Mouse (Mus musculus) cerebellum, adult (tissue): Measurements from ENCODE around the gene Parn.
"Not testable (repeated sequence)": the region's sequence is repeated elsewhere in the genome, so short reads cannot be mapped to it uniquely, and the experiment has no call there.

ENCODE experiments used
- ATAC-seq: cut with Nextera tagmentation; 2 replicates; pipeline ENCODE4 v1.9.2; 2017; ENCODE audit warnings: mild to moderate bottlenecking, moderate library complexity, mixed read lengths; ENCODE audit not compliant: insufficient number of reproducible peaks, low FRiP score, low TSS enrichment

The Parn gene

DNA sequence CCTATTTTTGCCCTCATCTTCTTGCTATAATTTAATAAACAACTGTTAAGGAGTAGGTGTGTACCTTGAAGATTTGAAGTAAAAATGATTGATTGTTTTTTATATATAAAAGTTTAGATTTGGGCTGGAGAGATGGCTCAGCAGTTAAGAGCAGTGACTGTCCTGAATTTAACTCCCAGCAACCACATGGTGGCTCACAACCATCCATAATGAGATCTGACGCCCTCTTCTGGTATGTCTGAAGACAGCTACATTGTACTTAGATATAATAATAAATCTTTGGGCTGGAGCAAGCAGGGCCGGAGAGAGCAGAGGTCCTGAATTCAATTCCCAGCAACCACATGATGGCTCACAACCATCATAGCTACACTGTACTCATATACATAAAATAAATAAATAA, 29.8 kb downstream of the Parn start:
- ATAC-seq = not testable (repeated sequence)

- ATAC-seq = no peak
These were observed 39.6 kb downstream of the Parn start for GRCm38 (mm10) chr16:13628345-13628744.

DNA sequence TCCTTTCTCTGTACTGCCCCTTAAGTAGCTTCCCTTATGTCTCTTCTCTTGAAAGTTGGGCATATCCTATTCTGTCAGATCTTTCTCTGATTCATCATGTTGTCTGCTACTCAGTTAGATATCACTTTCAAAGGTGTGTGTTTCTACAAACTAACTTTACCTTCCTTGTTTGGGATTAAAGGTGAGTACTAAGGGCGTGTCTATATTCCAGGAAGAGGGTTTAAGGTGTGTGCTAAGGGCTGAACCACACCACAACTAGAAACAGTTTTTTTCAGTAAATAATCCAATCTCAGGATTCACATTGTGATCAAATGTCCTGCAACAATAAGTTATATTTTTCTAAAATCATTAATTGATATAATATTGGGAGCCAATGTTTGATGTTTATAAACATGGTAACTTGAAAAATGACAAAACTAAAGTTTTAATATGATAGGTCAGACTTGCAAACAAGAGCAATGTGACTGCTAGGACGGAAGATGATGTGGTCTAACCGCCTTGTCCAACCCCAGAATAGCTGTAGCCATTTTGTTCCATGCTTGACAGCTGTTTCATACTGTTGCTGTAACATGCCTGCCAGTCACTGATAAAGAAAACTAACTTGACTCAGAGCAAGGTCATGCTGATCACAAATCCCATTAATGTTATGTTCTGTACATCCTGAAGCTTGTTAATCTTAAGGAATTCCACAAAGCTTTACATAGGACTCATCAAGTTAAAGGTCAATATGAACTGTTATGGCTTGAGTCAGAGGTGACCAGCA, 46.0 kb downstream of the Parn start:
- ATAC-seq = no peak

DNA sequence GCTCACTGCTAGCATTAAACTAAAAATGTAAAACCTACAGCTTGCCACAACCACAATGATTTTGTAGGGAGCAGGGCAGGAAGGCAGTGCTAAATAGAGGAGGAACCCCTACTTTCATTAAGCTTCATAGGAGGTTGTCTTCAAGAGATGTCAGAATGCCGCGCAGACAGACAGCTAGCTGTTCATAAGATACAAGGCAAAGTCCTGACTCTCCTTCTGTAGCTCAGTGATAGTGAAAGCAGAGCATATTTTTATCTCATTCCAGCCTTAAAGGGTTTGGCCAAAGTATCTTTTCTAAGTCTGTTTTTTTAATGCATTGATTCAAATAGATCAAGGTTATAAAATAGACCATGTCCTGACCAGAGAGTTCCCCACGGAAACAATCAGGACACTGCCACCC, 47.8 kb downstream of the Parn start:
- ATAC-seq = no peak

GRCm38 (mm10) chr16:13615276-13615675, 52.7 kb downstream of the Parn start:
- ATAC-seq = no peak

- ATAC-seq = no peak
These were observed 55.4 kb downstream of the Parn start for GRCm38 (mm10) chr16:13612571-13612970.

DNA sequence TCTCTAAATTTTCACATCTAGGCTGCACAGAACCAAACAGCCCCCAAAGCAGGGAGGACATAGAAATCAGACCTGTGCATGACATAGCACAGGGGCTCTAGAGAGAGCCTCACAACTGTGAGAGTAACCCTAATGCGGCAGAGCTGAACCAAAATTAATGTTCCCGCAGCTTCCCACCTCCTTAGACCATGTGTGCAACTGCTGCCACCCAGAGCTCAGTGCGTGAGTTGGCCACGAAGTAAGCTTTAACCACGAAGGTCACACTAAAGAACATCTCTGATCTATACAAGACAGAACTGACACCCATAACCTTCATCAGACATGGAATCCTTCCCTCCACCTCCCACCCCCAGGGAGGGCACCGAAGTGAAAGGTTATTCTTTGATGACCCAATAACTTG, 55.9 kb downstream of the Parn start:
- no peak for ATAC-seq

- ATAC-seq = no peak
These were observed 56.6 kb downstream of the Parn start for GRCm38 (mm10) chr16:13611399-13611798.

DNA sequence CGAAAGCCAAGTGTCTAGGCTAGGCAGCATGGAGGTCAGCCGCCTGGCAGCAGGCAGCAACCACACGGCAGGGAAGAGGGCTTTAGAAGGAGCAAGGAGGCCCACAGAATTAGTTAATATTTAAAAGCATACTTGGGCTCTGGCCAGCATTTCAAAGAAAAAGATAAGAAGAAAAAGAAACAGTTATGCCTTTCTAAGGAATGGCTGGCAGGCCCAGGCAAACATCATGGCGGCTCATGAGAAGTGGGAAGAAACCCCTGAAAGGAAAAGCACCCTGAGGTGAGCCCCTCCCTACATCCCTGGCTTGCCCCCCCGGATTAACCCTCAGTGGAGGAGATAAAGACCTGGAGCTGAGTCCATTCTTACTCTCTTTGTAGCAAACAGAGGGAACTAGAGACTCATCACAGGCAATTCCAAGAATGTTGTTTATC, 57.0 kb downstream of the Parn start:
- no peak for ATAC-seq

DNA sequence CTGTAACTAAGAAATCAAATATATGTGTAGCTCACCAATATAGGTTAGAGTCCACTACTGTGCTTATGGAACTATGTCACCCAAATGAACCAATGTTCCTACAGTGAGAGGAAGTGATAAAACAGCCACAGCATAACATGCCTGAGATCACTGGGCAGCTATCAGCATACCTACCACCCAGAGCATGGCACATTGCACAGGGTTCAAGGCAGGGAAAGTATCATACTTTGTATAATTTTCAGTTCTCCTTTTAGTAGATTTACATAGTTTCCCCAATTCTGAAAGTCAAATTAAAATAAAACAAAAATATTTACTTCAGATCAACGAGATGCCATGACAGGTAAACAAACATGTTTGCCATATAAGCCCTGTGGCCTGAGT, 59.3 kb downstream of the Parn start:
- ATAC-seq = no peak

DNA sequence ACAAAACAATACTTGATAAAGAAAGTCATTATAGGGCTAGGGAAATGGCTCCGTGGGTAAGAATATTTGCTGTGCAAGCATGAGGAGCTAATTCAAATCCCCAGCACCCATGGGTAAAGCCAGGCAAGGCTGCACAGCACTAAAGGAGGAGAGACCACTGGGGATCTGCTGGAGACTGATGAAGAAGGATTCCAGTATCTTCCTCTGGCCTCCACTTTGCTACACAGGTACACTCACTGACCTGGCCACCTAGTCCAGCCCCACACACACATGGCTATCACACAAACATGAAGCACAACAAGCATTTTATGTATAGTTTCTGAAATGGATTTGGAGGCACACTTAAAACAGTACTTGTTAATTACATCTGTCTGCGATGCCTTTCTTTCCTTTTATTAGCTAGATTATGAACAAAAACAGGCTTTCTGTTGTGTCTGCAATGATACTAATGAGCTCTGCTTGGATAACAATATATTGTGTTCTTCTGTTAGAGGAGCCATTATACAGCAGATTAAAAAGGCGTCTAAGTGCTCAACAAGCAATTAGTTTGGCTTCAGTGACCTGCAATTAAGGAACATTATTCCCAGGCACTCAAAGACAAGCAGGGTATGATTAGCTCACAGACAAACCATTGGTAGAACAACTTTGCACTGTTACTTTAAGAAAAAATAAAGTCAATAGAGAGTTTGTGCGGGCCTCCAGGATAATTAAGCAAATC, 59.8 kb downstream of the Parn start:
- no peak for ATAC-seq

- no peak for ATAC-seq
These were observed 65.2 kb downstream of the Parn start for GRCm38 (mm10) chr16:13602779-13603178.

DNA sequence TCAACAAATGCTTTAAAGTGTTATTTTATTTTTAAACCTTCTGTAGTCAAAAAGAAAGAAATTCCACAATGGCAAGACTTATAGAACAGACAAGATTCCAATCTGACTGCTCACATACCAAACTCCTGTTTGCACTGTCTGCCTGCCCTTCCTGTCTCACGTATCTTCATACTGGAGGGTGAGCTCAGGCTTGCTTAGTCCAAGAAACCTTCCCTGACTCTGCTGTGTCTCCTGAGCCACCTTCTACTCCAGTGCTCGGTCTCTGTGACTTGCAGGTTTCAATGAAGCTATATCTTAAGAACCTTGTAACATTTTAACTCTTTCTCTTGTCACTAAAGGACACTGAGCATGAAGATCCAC, 78.9 kb downstream of the Parn start:
- no peak for ATAC-seq

DNA sequence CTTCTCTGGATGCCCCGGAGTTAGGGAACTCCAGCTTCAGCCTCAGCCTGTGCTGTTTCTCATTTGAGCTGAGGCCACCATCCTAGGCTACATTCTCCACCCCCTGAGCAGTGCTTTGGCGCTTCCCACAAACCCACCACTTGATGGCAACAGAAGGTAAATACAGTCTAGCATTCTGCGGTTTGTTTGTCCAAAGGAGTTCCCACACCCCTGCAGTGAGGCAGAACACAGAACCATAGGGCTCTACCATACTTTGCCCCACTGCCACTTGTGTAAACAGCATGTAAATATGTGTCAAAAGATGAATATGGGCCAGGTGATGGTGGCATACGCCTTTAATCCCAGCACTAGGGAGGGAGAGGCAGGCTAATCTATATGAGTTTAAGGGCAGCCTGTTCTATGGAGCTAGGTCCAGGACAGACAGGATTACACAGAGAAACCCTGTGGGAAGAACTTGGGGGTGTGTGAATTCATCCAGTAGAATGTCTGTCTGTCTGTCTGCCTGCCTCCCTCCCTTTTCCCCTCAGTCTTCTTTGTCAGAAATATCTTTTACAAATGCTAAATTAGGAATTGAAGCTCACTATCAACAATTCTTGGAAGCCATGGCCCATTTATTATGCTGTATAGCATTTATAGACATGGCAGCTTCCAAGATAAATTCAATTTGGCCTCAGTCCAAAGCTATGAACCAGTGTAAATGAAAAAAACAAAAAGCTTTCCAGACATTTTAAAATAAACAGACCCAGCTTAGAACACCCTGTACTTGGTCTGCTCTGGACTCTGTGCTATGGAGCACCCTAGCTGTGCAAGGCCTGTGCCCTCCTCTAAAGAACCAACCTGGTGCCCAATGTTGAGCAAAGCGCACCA, 79.6 kb downstream of the Parn start:
- ATAC-seq = no peak

- no peak for ATAC-seq
These were observed 82.7 kb downstream of the Parn start for GRCm38 (mm10) chr16:13585234-13585633.

DNA sequence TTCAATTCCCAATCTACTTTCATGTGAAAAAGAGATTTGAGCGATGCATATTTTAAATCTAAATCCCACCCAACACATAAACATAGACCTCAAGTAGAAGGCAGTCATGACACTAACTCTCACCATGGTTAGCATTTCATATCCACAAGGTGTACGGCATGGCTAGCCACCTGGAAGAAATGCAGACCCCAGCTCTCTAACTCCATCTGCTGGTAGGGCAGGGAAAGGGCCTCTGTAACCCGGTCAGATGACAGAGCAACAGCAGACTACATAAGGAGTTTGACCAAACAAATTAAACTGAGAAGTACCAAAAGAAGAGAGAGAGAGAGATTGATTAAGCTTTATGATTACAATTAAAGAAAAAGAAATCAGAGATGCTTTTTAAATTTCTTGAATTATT, 87.2 kb downstream of the Parn start:
- ATAC-seq = no peak

DNA sequence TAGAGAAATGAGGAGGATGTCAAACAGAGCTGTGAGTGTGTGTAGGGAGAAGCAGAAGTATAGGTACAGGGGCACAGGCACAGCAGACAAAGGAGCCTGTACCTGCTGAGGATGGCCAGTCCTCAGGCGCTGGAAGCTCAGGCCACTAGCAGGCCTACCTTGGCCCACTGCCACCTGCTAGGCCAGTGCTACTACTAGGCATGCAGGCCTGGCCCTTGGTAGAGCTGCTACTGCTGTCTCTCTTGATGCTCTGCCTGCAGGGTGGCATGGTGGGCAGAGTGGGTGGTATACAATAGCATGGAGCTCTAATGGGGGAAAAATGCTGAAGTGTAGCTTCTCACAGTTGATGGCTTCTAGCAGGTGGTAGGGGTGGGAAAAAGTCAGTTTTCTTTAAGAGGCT, 88.0 kb downstream of the Parn start:
- ATAC-seq = no peak

GRCm38 (mm10) chr16:13575306-13575705, 92.7 kb downstream of the Parn start:
- no peak for ATAC-seq

GRCm38 (mm10) chr16:13568280-13568679, 99.7 kb downstream of the Parn start:
- ATAC-seq = no peak

DNA sequence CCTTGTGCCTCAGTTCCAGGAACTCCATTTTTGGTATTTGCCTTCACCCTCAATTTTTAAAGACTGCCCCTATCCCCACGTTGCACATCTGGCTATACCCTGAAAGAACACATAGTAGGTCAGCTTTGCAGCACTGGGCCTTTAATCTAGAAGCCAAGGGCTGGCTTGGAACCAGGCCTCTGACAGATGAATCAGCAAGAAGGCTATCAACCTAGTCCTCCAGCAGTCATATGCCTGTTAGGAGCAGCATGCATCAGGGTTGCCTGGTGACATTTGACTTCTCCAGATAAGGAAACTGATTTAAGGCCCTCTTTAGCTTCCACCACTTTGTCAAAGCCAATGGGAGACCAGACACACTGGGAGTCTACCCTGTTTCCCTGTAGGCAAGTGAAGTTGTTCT, 100.4 kb downstream of the Parn start:
- no peak for ATAC-seq

DNA sequence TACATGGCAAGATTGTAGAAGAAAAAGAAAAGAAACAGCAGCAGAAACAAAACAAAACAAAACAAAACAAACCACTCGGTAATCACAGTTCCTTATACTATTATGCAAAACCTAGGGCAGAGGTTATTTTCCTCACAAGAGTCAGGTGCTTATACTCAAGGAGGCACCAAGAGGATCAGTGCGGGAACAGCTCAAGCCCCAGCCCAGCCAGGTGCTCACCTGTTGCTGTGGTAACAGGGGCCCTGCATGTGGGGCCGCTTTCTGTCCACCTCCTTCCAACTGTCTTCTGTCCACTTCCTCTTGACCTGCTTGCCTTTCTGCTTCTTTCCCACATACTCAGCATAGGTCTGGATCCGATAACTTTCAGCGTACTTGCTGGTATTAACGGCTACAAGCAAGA, 101.6 kb downstream of the Parn start:
- no peak for ATAC-seq
